Mouse (Mus musculus): ENCODE data around the gene Apc2. TPM values are rescaled to one million over a fixed set of nuclear protein-coding genes. Genes with fewer than 3 reads are reported as not detected.

The Apc2 gene
- polyA plus RNA-seq, 1 experiment from 2014 or later: 234 TPM

DNA sequence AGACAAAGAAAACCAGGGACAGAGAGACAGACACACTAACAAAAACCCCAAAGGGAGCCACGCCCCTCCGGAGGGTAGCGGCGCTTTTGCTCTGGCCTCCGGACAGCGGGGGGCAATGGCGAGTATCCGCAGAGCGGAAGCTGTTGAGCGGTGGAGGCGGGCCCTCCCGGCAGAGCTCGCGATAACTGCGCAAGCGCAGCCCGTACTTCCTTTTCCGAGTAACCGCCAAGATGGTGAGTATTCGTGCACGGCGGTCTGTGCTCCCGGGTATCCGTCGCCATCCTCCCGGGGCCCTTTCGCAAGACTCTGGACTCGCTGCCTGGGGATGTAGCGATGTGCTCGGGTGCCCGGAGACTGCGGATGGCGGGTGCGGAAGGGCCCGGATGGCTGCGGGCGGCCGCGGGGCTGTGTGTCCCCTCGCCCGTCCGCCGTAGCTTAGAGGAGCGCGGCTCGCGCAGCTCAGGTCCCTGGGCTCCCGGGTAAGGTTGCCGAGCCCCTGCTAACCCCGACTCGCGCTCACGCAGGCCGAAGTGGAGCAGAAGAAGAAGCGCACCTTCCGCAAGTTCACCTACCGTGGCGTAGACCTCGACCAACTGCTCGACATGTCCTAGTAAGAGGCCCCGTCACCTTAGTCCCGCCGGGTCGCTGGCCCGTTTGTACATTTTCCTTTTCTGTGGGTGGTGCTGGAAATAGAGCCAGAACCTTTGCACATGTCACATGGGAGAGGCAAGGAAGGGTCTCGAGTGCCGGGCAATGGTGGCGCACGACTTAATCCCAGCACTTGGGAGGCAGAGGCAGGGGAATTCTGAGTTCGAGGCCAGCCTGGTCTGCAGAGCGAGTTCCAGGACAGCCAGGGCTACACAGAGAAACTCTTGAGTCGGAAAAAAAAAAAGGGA is 3.3 kb upstream of the Apc2 start, which contains the start of gene Rps15:
TSS of gene Rps15 (plus strand) at position 203 of the 896 bp plus-strand sequence.
- Histone ChIP-seq H3K4me2 (ENCODE audit: low read length) (peak within 1 kb of the TSS; percentile 89), H3K36me3 (ENCODE audit: control insufficient read depth, insufficient read depth) (peaks cover 16% of the 10 kb centered on the region), H3K9ac (replicated peaks; ENCODE audit: low read depth, low read length) (peak within 1 kb of the TSS; percentile 95), H3K4me1 (replicated peaks; ENCODE audit: control insufficient read depth, insufficient read depth, low read length) (peaks cover 40% of the 10 kb centered on the region), H3K9me3 (ENCODE audit: control insufficient read depth, low read length) (no peaks in the 10 kb centered on the region), H3K4me3 (replicated peaks; ENCODE audit: low read length) (peak within 1 kb of the TSS; percentile 87), H3K27me3 (replicated peaks; ENCODE audit: control insufficient read depth, insufficient read depth, low read length) (no peaks in the 10 kb centered on the region), H3K27ac (ENCODE audit: low read length) (peak within 1 kb of the TSS; percentile 91)
- WGBS: under 1% methylated on average over 70 of the region's 72 CpGs
- ATAC-seq: peak; percentile 82

DNA sequence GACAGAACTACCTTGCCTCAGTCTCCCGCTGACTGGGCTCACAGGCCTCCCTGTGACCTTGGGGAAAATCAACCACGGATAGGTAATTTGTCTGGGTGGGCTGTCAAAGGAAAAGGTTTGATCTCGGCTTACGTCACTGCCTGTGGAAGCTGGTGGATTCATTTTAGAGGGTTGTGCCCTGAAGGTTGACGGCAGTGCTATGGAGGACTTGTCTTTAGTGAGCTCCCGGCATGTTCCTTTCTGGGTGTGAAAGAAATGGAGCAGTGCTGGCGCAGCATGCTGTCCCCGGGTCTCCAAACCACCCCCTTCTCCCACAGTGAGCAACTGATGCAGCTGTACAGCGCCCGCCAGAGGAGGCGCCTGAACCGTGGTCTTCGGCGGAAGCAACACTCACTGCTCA is 2.5 kb upstream of the Apc2 start:
- 18% methylated on average over 14 of the region's 14 CpGs for WGBS
- H3K27ac ChIP-seq (ENCODE audit: low read length): no peak overlapping the region
- H3K4me3 ChIP-seq (replicated peaks; ENCODE audit: low read length): peak overlapping the region; percentile 87
- H3K4me2 ChIP-seq (ENCODE audit: low read length): peak overlapping the region; percentile 89
- no peak for ATAC-seq
- peaks cover 11% of the 10 kb centered on the region for H3K36me3 ChIP-seq (ENCODE audit: control insufficient read depth, insufficient read depth)
- H3K9me3 ChIP-seq (ENCODE audit: control insufficient read depth, low read length): no peaks in the 10 kb centered on the region
- H3K27me3 ChIP-seq (replicated peaks; ENCODE audit: control insufficient read depth, insufficient read depth, low read length): no peaks in the 10 kb centered on the region
- peaks cover 47% of the 10 kb centered on the region for H3K4me1 ChIP-seq (replicated peaks; ENCODE audit: control insufficient read depth, insufficient read depth, low read length)
- peak overlapping the region; percentile 95 for H3K9ac ChIP-seq (replicated peaks; ENCODE audit: low read depth, low read length)

DNA sequence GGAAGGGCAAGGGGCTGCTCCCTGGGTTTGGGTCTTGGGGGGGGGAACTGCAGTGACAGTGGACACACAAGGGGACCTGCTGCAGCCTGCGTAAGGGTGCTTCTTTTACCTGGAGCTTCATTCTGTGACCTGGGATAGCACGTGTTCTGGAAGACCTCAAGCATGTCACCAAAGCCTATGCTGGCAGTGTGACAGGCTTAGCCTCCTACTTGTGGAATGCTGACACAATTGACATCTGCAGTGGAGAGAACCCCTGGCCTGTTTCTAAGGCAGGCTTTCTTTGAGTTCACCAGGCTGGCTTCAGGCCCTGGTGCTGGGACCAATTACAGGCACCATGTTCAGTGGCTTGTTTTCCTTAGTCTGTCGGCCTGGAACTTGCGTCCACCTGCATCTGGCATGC is 1.5 kb upstream of the Apc2 start:
- Histone ChIP-seq H3K4me1 (replicated peaks; ENCODE audit: control insufficient read depth, insufficient read depth, low read length) (peaks cover 51% of the 10 kb centered on the region), H3K4me3 (replicated peaks; ENCODE audit: low read length) (no peak overlapping the region), H3K9ac (replicated peaks; ENCODE audit: low read depth, low read length) (no peak overlapping the region), H3K36me3 (ENCODE audit: control insufficient read depth, insufficient read depth) (peaks cover 11% of the 10 kb centered on the region), H3K9me3 (ENCODE audit: control insufficient read depth, low read length) (no peaks in the 10 kb centered on the region), H3K27me3 (replicated peaks; ENCODE audit: control insufficient read depth, insufficient read depth, low read length) (no peaks in the 10 kb centered on the region), H3K4me2 (ENCODE audit: low read length) (no peak overlapping the region), H3K27ac (ENCODE audit: low read length) (no peak overlapping the region; the same call in 1 of the 2 replicates)
- 82% methylated on average over 4 of the region's 4 CpGs for WGBS
- no peak for ATAC-seq

DNA sequence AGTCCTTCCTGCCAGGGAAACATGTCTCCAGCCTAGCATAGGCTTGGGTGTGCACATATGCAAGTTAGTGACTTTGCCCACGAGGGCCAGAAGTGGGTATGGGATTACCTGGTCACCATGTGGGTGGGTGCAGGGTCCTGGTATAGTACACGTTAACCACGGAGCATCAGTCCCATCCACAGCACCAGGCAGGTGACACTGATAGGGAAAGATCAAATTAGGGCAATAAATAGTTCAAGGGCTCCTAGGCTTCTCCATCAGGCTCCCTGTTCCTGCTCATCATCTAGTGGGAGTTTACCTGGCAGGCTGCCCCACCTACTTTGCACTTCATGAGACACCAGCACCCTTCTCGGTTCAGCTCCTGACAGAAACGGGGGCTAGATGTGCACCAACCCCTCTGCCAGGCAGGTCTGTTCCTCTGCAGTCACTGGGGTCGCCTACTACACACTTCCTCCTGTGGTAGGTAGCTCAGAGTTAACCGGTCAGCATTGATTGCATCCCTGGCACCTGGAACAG is 931 bp upstream of the Apc2 start:
- Histone ChIP-seq H3K27me3 (replicated peaks; ENCODE audit: control insufficient read depth, insufficient read depth, low read length) (no peaks in the 10 kb centered on the region), H3K4me3 (replicated peaks; ENCODE audit: low read length) (no peak overlapping the region), H3K27ac (ENCODE audit: low read length) (peak overlapping the region; percentile 83; the same call in 1 of the 2 replicates), H3K4me1 (replicated peaks; ENCODE audit: control insufficient read depth, insufficient read depth, low read length) (peaks cover 52% of the 10 kb centered on the region), H3K4me2 (ENCODE audit: low read length) (no peak overlapping the region), H3K36me3 (ENCODE audit: control insufficient read depth, insufficient read depth) (peaks cover 11% of the 10 kb centered on the region), H3K9me3 (ENCODE audit: control insufficient read depth, low read length) (no peaks in the 10 kb centered on the region), H3K9ac (replicated peaks; ENCODE audit: low read depth, low read length) (no peak overlapping the region)
- 54% methylated on average over 7 of the region's 7 CpGs for WGBS
- no peak for ATAC-seq

DNA sequence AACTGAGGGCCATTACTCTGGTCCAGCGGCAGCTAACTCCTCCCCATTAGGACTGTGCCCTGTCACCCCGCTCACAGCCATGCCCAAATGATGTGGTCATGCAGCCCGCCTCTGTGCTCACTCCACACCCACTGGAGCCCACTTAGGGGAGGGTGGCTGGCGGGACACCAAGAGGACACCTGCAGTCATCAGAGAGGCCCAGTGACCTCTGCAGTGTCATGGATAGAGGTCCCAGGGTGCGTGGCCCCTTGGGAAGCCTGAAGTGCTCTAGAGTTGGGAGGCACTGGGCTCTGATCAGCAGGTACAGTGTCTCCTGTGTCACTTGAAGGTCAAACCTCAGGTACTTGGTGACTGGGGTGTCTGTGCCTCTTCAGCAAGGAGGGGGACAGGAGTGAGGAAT is 1.0 kb downstream of the Apc2 start:
- Histone ChIP-seq H3K27me3 (replicated peaks; ENCODE audit: control insufficient read depth, insufficient read depth, low read length) (no peaks in the 10 kb centered on the region), H3K9me3 (ENCODE audit: control insufficient read depth, low read length) (no peaks in the 10 kb centered on the region), H3K4me3 (replicated peaks; ENCODE audit: low read length) (peak overlapping the region; percentile 43), H3K27ac (ENCODE audit: low read length) (peak overlapping the region; percentile 83), H3K9ac (replicated peaks; ENCODE audit: low read depth, low read length) (peak overlapping the region; percentile 46), H3K4me1 (replicated peaks; ENCODE audit: control insufficient read depth, insufficient read depth, low read length) (peaks cover 62% of the 10 kb centered on the region), H3K36me3 (ENCODE audit: control insufficient read depth, insufficient read depth) (peaks cover 11% of the 10 kb centered on the region), H3K4me2 (ENCODE audit: low read length) (peak overlapping the region; percentile 55)
- no peak for ATAC-seq
- 83% methylated on average over 5 of the region's 5 CpGs for WGBS

DNA sequence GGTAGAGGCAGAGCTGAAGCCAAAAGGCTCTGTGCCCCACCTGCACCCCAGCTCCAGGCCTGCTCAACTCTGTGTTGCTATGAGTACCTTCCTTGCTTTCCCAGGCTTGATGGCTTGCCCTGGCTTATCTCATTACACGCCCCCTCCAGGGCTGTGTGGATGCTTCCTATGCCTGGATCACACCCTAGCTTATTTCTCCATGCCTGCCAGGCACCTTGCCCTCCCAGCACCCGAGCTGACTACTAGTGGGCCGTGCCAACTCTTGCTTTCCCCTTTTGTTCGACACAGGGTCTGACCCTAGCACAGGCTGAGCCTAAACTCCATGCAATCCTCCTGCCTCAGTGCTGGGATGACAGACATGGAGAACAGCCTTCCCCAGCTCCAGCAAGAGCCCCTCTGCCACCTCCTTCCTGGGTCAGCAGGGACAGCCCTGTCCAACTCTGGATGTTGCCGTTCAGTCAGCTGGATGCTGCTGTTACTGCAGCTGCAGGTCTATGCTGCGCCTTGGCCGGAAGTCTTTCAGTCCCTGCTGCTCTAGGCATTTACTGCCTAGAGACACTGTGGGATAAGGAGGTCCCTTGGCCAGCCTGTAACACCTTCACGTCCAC is 1.9 kb downstream of the Apc2 start:
- Histone ChIP-seq H3K4me1 (replicated peaks; ENCODE audit: control insufficient read depth, insufficient read depth, low read length) (peaks cover 68% of the 10 kb centered on the region), H3K36me3 (ENCODE audit: control insufficient read depth, insufficient read depth) (peaks cover 14% of the 10 kb centered on the region), H3K4me3 (replicated peaks; ENCODE audit: low read length) (no peak overlapping the region), H3K4me2 (ENCODE audit: low read length) (peak overlapping the region; percentile 24; the same call in 1 of the 2 replicates), H3K27ac (ENCODE audit: low read length) (no peak overlapping the region), H3K9me3 (ENCODE audit: control insufficient read depth, low read length) (no peaks in the 10 kb centered on the region), H3K9ac (replicated peaks; ENCODE audit: low read depth, low read length) (peak overlapping the region; percentile 30), H3K27me3 (replicated peaks; ENCODE audit: control insufficient read depth, insufficient read depth, low read length) (no peaks in the 10 kb centered on the region)
- WGBS: 74% methylated on average over 8 of the region's 8 CpGs
- ATAC-seq: no peak

DNA sequence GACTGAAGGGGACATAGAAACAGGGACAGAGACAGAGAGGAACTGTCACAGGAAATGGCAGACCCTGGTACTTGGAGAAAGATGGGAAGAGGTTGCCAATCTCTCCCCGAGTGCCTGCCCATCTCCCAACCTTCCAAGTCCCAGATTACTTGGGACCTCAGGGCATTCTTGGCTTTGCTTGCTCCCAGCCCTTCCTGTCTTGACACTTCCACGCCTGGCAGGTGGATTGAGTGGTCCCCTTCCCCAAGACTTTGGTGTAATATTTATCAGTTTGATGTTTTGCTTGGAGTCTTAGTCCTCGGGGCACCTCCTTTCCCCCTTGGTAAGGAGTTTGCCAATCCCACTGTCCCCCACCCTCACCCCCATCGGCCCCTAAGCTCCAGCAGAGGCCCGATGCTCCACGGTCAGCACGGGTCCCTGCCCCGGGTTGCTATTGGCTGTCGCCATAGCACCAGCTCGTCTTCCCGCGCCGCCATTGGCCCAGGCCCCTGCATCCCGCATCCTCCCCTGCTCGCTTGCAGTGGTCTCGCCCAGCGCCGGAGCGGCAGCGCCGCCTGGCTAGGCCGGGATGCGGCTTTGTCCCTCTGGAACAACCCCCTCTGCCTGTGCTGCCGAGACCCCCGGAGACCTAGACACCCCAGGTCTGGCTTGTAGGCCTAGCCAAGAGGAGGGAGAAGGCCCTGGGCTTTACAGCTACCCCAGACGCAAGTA is 2.9 kb downstream of the Apc2 start:
- peak; percentile 77 for ATAC-seq
- peaks cover 70% of the 10 kb centered on the region for H3K4me1 ChIP-seq (replicated peaks; ENCODE audit: control insufficient read depth, insufficient read depth, low read length)
- WGBS: 2% methylated on average over 26 of the region's 26 CpGs

DNA sequence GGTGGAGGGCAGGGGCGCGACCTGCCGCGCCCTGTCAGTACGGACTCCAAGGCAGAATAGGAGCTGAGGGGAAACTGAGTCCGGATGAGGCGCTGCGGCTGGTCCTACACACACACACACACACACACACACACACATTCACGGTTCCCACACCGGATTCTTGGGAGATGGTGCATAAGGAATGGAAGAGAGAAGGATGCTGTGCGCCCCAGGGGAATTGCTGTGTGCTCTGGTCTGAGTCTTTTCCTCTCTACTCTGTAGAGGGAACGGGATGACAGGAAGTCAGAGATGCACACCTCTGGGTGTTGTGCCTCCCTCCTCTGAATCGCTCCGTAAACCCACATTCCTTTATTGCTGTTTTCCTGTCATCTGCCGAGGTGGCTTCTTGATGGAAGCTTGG is 3.5 kb downstream of the Apc2 start:
- Histone ChIP-seq H3K4me3 (replicated peaks; ENCODE audit: low read length) (peak overlapping the region; percentile 57), H3K4me2 (ENCODE audit: low read length) (peak overlapping the region; percentile 90), H3K4me1 (replicated peaks; ENCODE audit: control insufficient read depth, insufficient read depth, low read length) (peaks cover 72% of the 10 kb centered on the region), H3K9me3 (ENCODE audit: control insufficient read depth, low read length) (no peaks in the 10 kb centered on the region), H3K27me3 (replicated peaks; ENCODE audit: control insufficient read depth, insufficient read depth, low read length) (no peaks in the 10 kb centered on the region), H3K9ac (replicated peaks; ENCODE audit: low read depth, low read length) (peak overlapping the region; percentile 89), H3K27ac (ENCODE audit: low read length) (peak overlapping the region; percentile 94), H3K36me3 (ENCODE audit: control insufficient read depth, insufficient read depth) (peaks cover 9% of the 10 kb centered on the region)
- 2% methylated on average over 15 of the region's 15 CpGs for WGBS
- no peak for ATAC-seq

More for the DNA sequence above, 2.9 kb downstream of the Apc2 start:
- H3K4me3 ChIP-seq (replicated peaks; ENCODE audit: low read length): peak overlapping the region; percentile 57
- H3K27ac ChIP-seq (ENCODE audit: low read length): peak overlapping the region; percentile 94
- H3K9ac ChIP-seq (replicated peaks; ENCODE audit: low read depth, low read length): peak overlapping the region; percentile 89
- no peaks in the 10 kb centered on the region for H3K27me3 ChIP-seq (replicated peaks; ENCODE audit: control insufficient read depth, insufficient read depth, low read length)
- H3K36me3 ChIP-seq (ENCODE audit: control insufficient read depth, insufficient read depth): peaks cover 15% of the 10 kb centered on the region
- no peaks in the 10 kb centered on the region for H3K9me3 ChIP-seq (ENCODE audit: control insufficient read depth, low read length)
- peak overlapping the region; percentile 90 for H3K4me2 ChIP-seq (ENCODE audit: low read length)

DNA sequence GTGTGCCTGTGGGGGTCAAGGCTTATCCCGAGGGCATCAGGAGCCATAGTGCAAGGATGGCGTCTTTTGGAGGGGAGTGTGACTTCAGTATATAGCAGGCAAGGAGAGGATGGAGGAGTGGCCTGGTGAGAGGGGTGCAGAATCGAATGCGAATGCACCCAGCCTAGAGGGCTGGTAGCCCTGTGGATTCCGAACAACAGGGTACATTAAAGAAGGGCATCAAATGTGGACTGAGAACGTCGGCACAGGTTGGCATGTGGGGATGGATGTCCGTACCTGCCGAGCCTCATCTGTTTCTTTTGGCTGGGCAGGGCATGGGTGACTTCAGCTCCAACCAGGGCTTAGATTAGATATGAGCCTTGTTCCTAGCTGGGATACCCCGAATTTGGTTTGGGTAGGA is 4.0 kb downstream of the Apc2 start:
- H3K4me3 ChIP-seq (replicated peaks; ENCODE audit: low read length): peak overlapping the region; percentile 57
- peak overlapping the region; percentile 90 for H3K4me2 ChIP-seq (ENCODE audit: low read length)
- no peaks in the 10 kb centered on the region for H3K27me3 ChIP-seq (replicated peaks; ENCODE audit: control insufficient read depth, insufficient read depth, low read length)
- ATAC-seq: no peak
- H3K27ac ChIP-seq (ENCODE audit: low read length): peak overlapping the region; percentile 94
- H3K9me3 ChIP-seq (ENCODE audit: control insufficient read depth, low read length): no peaks in the 10 kb centered on the region
- H3K9ac ChIP-seq (replicated peaks; ENCODE audit: low read depth, low read length): peak overlapping the region; percentile 89
- H3K4me1 ChIP-seq (replicated peaks; ENCODE audit: control insufficient read depth, insufficient read depth, low read length): peaks cover 72% of the 10 kb centered on the region
- peaks cover 6% of the 10 kb centered on the region for H3K36me3 ChIP-seq (ENCODE audit: control insufficient read depth, insufficient read depth)
- 40% methylated on average over 10 of the region's 10 CpGs for WGBS

Measured in forebrain, embryonic 16.5 days (tissue).